Comparison of ENCODE assay signal across 14 mouse cellular contexts in genomic region chr7:56015172-56015571, GRCm38 (mm10). TPM values are rescaled to one million over a fixed set of nuclear protein-coding genes. Genes with fewer than 3 reads are reported as not detected.
DNase-seq lines count a peak whose midpoint lies in the region; ATAC-seq and TF ChIP-seq lines count a peak whose summit lies in the region.
"Had no signal": no experiment of that assay in that cellular context is flagged by ENCODE, and none has a peak within 500 bp of the region (broad histone marks: within the 10 kb centered on the region; RNA-seq: fewer than 3 reads in every experiment).

No protein-coding gene starts in this region.

- no peak for TF ChIP-seq CTCF in stomach, postnatal 0 days (IDR thresholded peaks at IDR 0.05; ENCODE audit: low read depth)
- TF ChIP-seq CTCF in midbrain, postnatal 0 days (IDR thresholded peaks at IDR 0.05) = no peak

- no peak overlapping the region for H3K9ac ChIP-seq in heart, embryonic 12.5 days
- H3K9ac ChIP-seq in stomach, postnatal 0 days (ENCODE audit: low read length) = no peak overlapping the region
- H3K9ac ChIP-seq in midbrain, postnatal 0 days (replicated peaks; ENCODE audit: low read length, poor library complexity, severe bottlenecking) = no peak overlapping the region
- H3K9ac ChIP-seq: forebrain, embryonic 12.5 days; lung, embryonic 15.5 days had no signal

- no peaks in the 10 kb centered on the region for H3K36me3 ChIP-seq in heart, embryonic 12.5 days
- peaks cover 57% of the 10 kb centered on the region for H3K36me3 ChIP-seq in erythroblast, embryonic 14.5 days (ENCODE audit: control insufficient read depth)
- no peaks in the 10 kb centered on the region for H3K36me3 ChIP-seq in stomach, postnatal 0 days (ENCODE audit: control insufficient read depth, insufficient read depth, low read length)
- no peaks in the 10 kb centered on the region for H3K36me3 ChIP-seq in midbrain, postnatal 0 days (ENCODE audit: insufficient read depth, low read length)
- H3K36me3 ChIP-seq: forebrain, embryonic 12.5 days; hindbrain, embryonic 10.5 days; lung, embryonic 15.5 days had no signal

- WGBS in heart, embryonic 12.5 days = 48% methylated on average over 6 of the region's 6 CpGs
- WGBS in stomach, postnatal 0 days = 72% methylated on average over 6 of the region's 6 CpGs
- 91% methylated on average over 6 of the region's 6 CpGs for WGBS in midbrain, postnatal 0 days

- H3K4me1 ChIP-seq in heart, embryonic 12.5 days (replicated peaks) = no peaks in the 10 kb centered on the region
- H3K4me1 ChIP-seq in erythroblast, embryonic 14.5 days (ENCODE audit: control insufficient read depth) = peaks cover 88% of the 10 kb centered on the region
- H3K4me1 ChIP-seq in stomach, postnatal 0 days (replicated peaks; ENCODE audit: control insufficient read depth, insufficient read depth) = no peaks in the 10 kb centered on the region
- 0 out of 2 replicates have a peak, but pooled peaks cover 3% of the 10 kb centered on the region for H3K4me1 ChIP-seq in midbrain, postnatal 0 days (ENCODE audit: insufficient read depth, low read length)

- TF ChIP-seq EP300 in stomach, postnatal 0 days (optimal IDR thresholded peaks at IDR 0.05) = no peak

- H3K27ac ChIP-seq in heart, embryonic 12.5 days (ENCODE audit: poor library complexity, severe bottlenecking) = no peak overlapping the region
- H3K27ac ChIP-seq in stomach, postnatal 0 days (replicated peaks) = no peak overlapping the region
- no peak overlapping the region for H3K27ac ChIP-seq in midbrain, postnatal 0 days (ENCODE audit: low read depth, low read length)
- H3K27ac ChIP-seq: forebrain, embryonic 12.5 days; hindbrain, embryonic 10.5 days; lung, embryonic 15.5 days had no signal

- H3K27me3 ChIP-seq in heart, embryonic 12.5 days (replicated peaks) = no peaks in the 10 kb centered on the region
- no peaks in the 10 kb centered on the region for H3K27me3 ChIP-seq in erythroblast, embryonic 14.5 days (ENCODE audit: control insufficient read depth)
- H3K27me3 ChIP-seq in stomach, postnatal 0 days (ENCODE audit: control insufficient read depth, insufficient read depth, low read length) = no peaks in the 10 kb centered on the region
- H3K27me3 ChIP-seq in midbrain, postnatal 0 days (ENCODE audit: insufficient read depth, low read length) = no peaks in the 10 kb centered on the region
- H3K27me3 ChIP-seq: forebrain, embryonic 12.5 days; lung, embryonic 15.5 days had no signal

- no peak for DNase-seq in heart, adult 9 months (ENCODE audit: low spot score in 2 of 2)
- DNase-seq in stomach, postnatal 0 days (ENCODE audit: low spot score) = peak; percentile 30
- no peak for DNase-seq in midbrain, postnatal 0 days (ENCODE audit: low spot score)
- no peak for DNase-seq in kidney, adult 18-20 months
- DNase-seq in layer of hippocampus, adult 18-20 months (ENCODE audit: low spot score in 2 of 2) = no peak
- DNase-seq: cerebellum, adult 9-10 months; kidney, adult 11 months had no signal

- H3K4me3 ChIP-seq in heart, embryonic 12.5 days = no peak overlapping the region
- H3K4me3 ChIP-seq in erythroblast, embryonic 14.5 days (replicated peaks) = peak overlapping the region; percentile 90
- no peak overlapping the region for H3K4me3 ChIP-seq in stomach, postnatal 0 days (ENCODE audit: low read depth, low read length)
- H3K4me3 ChIP-seq in midbrain, postnatal 0 days (ENCODE audit: low read depth, low read length) = no peak overlapping the region
- H3K4me3 ChIP-seq: forebrain, embryonic 12.5 days; hindbrain, embryonic 10.5 days; lung, embryonic 15.5 days had no signal

- peak; percentile 73 for ATAC-seq in heart, embryonic 12.5 days (ENCODE audit: insufficient number of reproducible peaks, low FRiP score)
- peak; percentile 16; the same call in 1 of the 2 replicates for ATAC-seq in megakaryocyte, adult 5-6 weeks (ENCODE audit: poor library complexity, severe bottlenecking)
- ATAC-seq in stomach, postnatal 0 days (ENCODE audit: low FRiP score, low TSS enrichment) = peak; percentile 40; the same call in 1 of the 2 replicates
- no peak for ATAC-seq in midbrain, postnatal 0 days (ENCODE audit: low FRiP score)

- H3K4me2 ChIP-seq in heart, embryonic 12.5 days = no peak overlapping the region; the same call in 1 of the 2 replicates
- H3K4me2 ChIP-seq in stomach, postnatal 0 days (replicated peaks; ENCODE audit: low read depth) = no peak overlapping the region
- no peak overlapping the region for H3K4me2 ChIP-seq in midbrain, postnatal 0 days (ENCODE audit: low read depth, low read length, poor library complexity, severe bottlenecking)
- H3K4me2 ChIP-seq: forebrain, embryonic 12.5 days; lung, embryonic 15.5 days; midbrain, embryonic 11.5 days had no signal

- H3K9me3 ChIP-seq in heart, embryonic 12.5 days (replicated peaks) = no peaks in the 10 kb centered on the region
- H3K9me3 ChIP-seq in erythroblast, embryonic 14.5 days (ENCODE audit: control insufficient read depth, low read length) = no peaks in the 10 kb centered on the region
- no peaks in the 10 kb centered on the region for H3K9me3 ChIP-seq in stomach, postnatal 0 days (ENCODE audit: control insufficient read depth, low read length)
- no peaks in the 10 kb centered on the region for H3K9me3 ChIP-seq in midbrain, postnatal 0 days (ENCODE audit: low read length)
- H3K9me3 ChIP-seq: forebrain, embryonic 12.5 days; hindbrain, embryonic 10.5 days; lung, embryonic 15.5 days had no signal

RNA-seq across cellular contexts. Expression of gene Nipa1, which starts 4.6 kb away (rescaled TPM):
- 4.5 and 4.9 TPM in 2 replicates for polyA plus RNA-seq in heart, embryonic 12.5 days (2016; fragmentation: Nextera tagmentation; extraction: Ambion mirVana)
- 0.98 and 1.2 TPM in 2 replicates for polyA plus RNA-seq in erythroblast, embryonic 14.5 days (2012)
- 0.67 and 0.96 TPM in 2 replicates for total RNA-seq in megakaryocyte, adult 5-6 weeks (2015)
- 0.44 and 2.1 TPM in 2 replicates for total RNA-seq in megakaryocyte, adult 5-6 weeks (2017)
- 6.3 and 6.4 TPM in 2 replicates for polyA plus RNA-seq in stomach, postnatal 0 days (2015; fragmentation: Nextera tagmentation; extraction: Ambion mirVana)
- total RNA-seq in midbrain, postnatal 0 days (2014; rRNA removed) = 48.1 and 48.9 TPM in 2 replicates
- 30.3 and 31.7 TPM in 2 replicates for polyA plus RNA-seq in midbrain, postnatal 0 days (2015; fragmentation: Nextera tagmentation; extraction: Ambion mirVana)
- 10 to 100 TPM; 57.1 to 59.4 TPM for total RNA-seq in layer of hippocampus, adult 18-20 months (2021)

RNA-seq across cellular contexts. Expression of gene Herc2, which starts 34.8 kb away (rescaled TPM):
- 20.6 and 20.8 TPM in 2 replicates for polyA plus RNA-seq in heart, embryonic 12.5 days (2016; fragmentation: Nextera tagmentation; extraction: Ambion mirVana)
- polyA plus RNA-seq in erythroblast, embryonic 14.5 days (2012) = 0.51 and 0.77 TPM in 2 replicates
- 18.2 and 20.6 TPM in 2 replicates for total RNA-seq in megakaryocyte, adult 5-6 weeks (2015)
- 30.8 and 32.3 TPM in 2 replicates for total RNA-seq in megakaryocyte, adult 5-6 weeks (2017)
- polyA plus RNA-seq in stomach, postnatal 0 days (2015; fragmentation: Nextera tagmentation; extraction: Ambion mirVana) = 10.9 and 11.9 TPM in 2 replicates
- 89.2 and 108 TPM in 2 replicates for total RNA-seq in midbrain, postnatal 0 days (2014; rRNA removed)
- 37.6 and 47.8 TPM in 2 replicates for polyA plus RNA-seq in midbrain, postnatal 0 days (2015; fragmentation: Nextera tagmentation; extraction: Ambion mirVana)
- 100 to 1,000 TPM; 122 to 136 TPM for total RNA-seq in layer of hippocampus, adult 18-20 months (2021)

RNA-seq across cellular contexts. Expression of gene Nipa2, which starts 52.9 kb away (rescaled TPM):
- 48.0 and 53.4 TPM in 2 replicates for polyA plus RNA-seq in heart, embryonic 12.5 days (2016; fragmentation: Nextera tagmentation; extraction: Ambion mirVana)
- polyA plus RNA-seq in erythroblast, embryonic 14.5 days (2012) = 0.71 and 0.87 TPM in 2 replicates
- 72.2 and 73.9 TPM in 2 replicates for total RNA-seq in megakaryocyte, adult 5-6 weeks (2015)
- 46.5 and 48.2 TPM in 2 replicates for total RNA-seq in megakaryocyte, adult 5-6 weeks (2017)
- polyA plus RNA-seq in stomach, postnatal 0 days (2015; fragmentation: Nextera tagmentation; extraction: Ambion mirVana) = 38.0 and 39.2 TPM in 2 replicates
- 28.9 and 38.8 TPM in 2 replicates for total RNA-seq in midbrain, postnatal 0 days (2014; rRNA removed)
- polyA plus RNA-seq in midbrain, postnatal 0 days (2015; fragmentation: Nextera tagmentation; extraction: Ambion mirVana) = 28.0 and 31.3 TPM in 2 replicates
- total RNA-seq in layer of hippocampus, adult 18-20 months (2021) = 10 to 100 TPM; 41.7 to 44.4 TPM

Comparison
In these comparisons a context has a peak if more than half of its experiments do, and no peak if none do; other contexts are left out.
1. RNA of gene Nipa2, which starts 52.9 kb away (polyA plus RNA-seq): 48.0 to 53.4 TPM in heart, embryonic 12.5 days, 38.0 to 39.2 TPM in stomach, postnatal 0 days and 28.0 to 31.3 TPM in midbrain, postnatal 0 days; 0.71 to 0.87 TPM in erythroblast, embryonic 14.5 days; every median in the first group is over 10 times any median in the second.